Mouse (Mus musculus): ENCODE results near the gene Cwh43.

The Cwh43 gene

GRCm38 (mm10) chr5:73405981-73406722 is at the start of gene Cwh43:
Gene Cwh43 (plus strand): TSS chr5:73406075.
- CTCF ChIA-PET: interaction anchor here in 3 of 4 experiments (0.6 to 1.5 kb wide), 9 partner anchors 9 to 515 kb away, joined by 3 to 6 read pairs (median 4); no protein-coding TSS in a partner anchor
- POLR2A ChIA-PET: interaction anchor here in 3 of 4 experiments (0.5 to 1.5 kb wide), 7 partner anchors 14 to 448 kb away, joined by 3 to 6 read pairs (median 3); no protein-coding TSS in a partner anchor

- ChIA-PET POLR2A (interaction anchor here (0.5 to 7.3 kb wide), 17 partner anchors 9 to 490 kb away, joined by 3 to 64 read pairs (median 5); partner anchors contain the start of gene Ociad1 (in 1 of the 4)), CTCF (interaction anchor here in 2 of 4 experiments (0.8 to 1.4 kb wide), 2 partner anchors 23 to 266 kb away, joined by 3 to 5 read pairs; no protein-coding TSS in a partner anchor)
These were observed 46.6 kb upstream of the Cwh43 start for GRCm38 (mm10) chr5:73359134-73359751.

- CTCF ChIA-PET: interaction anchor here in 2 of 4 experiments (0.5 to 1.4 kb wide), 5 partner anchors 10 to 334 kb away, joined by 3 to 5 read pairs (median 4); no protein-coding TSS in a partner anchor
- POLR2A ChIA-PET: interaction anchor here in 3 of 4 experiments (0.8 to 7.3 kb wide), 19 partner anchors 8 to 490 kb away, joined by 3 to 64 read pairs (median 5); no protein-coding TSS in a partner anchor
These were observed 46.1 kb upstream of the Cwh43 start for GRCm38 (mm10) chr5:73359752-73360141.

GRCm38 (mm10) chr5:73360240-73360639 is 45.6 kb upstream of the Cwh43 start:
- ChIA-PET CTCF (interaction anchor here in 2 of 4 experiments (0.5 to 1.4 kb wide), 5 partner anchors 9 to 334 kb away, joined by 4 to 6 read pairs (median 5); no protein-coding TSS in a partner anchor), POLR2A (interaction anchor here in 2 of 4 experiments (0.7 to 7.3 kb wide), 19 partner anchors 9 to 491 kb away, joined by 3 to 64 read pairs (median 5); no protein-coding TSS in a partner anchor)

- ChIA-PET CTCF (interaction anchor here in 2 of 4 experiments (0.6 to 2.2 kb wide), 2 partner anchors 17 to 202 kb away, joined by 3 to 6 read pairs; no protein-coding TSS in a partner anchor), POLR2A (interaction anchor here in 2 of 4 experiments (0.6 to 7.3 kb wide), 10 partner anchors 7 to 356 kb away, joined by 3 to 64 read pairs (median 4); partner anchors contain the start of genes Ociad1 (in 1 of the 2) and Slc10a4 (in 1 of the 2))
These were observed 43.5 kb upstream of the Cwh43 start for GRCm38 (mm10) chr5:73362338-73362737.

- ChIA-PET POLR2A (interaction anchor here in 2 of 4 experiments (0.8 to 7.3 kb wide), 9 partner anchors 7 to 145 kb away, joined by 3 to 64 read pairs (median 4); partner anchors contain the start of gene Ociad1 (in 1 of the 2)), CTCF (interaction anchor here in 2 of 4 experiments (0.7 to 2.2 kb wide), 3 partner anchors 17 to 924 kb away, joined by 3 to 6 read pairs (median 3); no protein-coding TSS in a partner anchor)
These were observed 43.1 kb upstream of the Cwh43 start for GRCm38 (mm10) chr5:73362791-73363190.

GRCm38 (mm10) chr5:73364107-73364864 is 41.6 kb upstream of the Cwh43 start:
- CTCF ChIA-PET: no interaction called here
- POLR2A ChIA-PET: interaction anchor here in 1 of 4 experiments (0.6 to 1.6 kb wide), 2 partner anchors 12 to 48 kb away, joined by 3 to 4 read pairs; no protein-coding TSS in a partner anchor

GRCm38 (mm10) chr5:73367906-73368305 is 38.0 kb upstream of the Cwh43 start:
- CTCF ChIA-PET: interaction anchor here in 2 of 4 experiments (1.0 to 3.1 kb wide), 3 partner anchors 11 to 15 kb away, joined by 5 to 13 read pairs (median 11); no protein-coding TSS in a partner anchor
- POLR2A ChIA-PET: interaction anchor here (0.6 to 6.3 kb wide), 34 partner anchors 8 to 454 kb away, joined by 3 to 64 read pairs (median 4); partner anchors contain the start of genes Fryl (in 3 of the 4), Ociad1 (in 2 of the 4), Slain2 (in 2 of the 4) and Cwh43 (in 1 of the 4)

GRCm38 (mm10) chr5:73368845-73369447 is 36.9 kb upstream of the Cwh43 start:
- ChIA-PET POLR2A (interaction anchor here (0.6 to 6.3 kb wide), 35 partner anchors 8 to 467 kb away, joined by 3 to 64 read pairs (median 5); partner anchors contain the start of genes Fryl (in 2 of the 4), Ociad1 (in 2 of the 4), Cwh43 (in 1 of the 4) and Slain2 (in 1 of the 4)), CTCF (interaction anchor here (0.8 to 3.1 kb wide), 7 partner anchors 10 to 77 kb away, joined by 4 to 13 read pairs (median 6); no protein-coding TSS in a partner anchor)

GRCm38 (mm10) chr5:73369731-73370130 is 36.1 kb upstream of the Cwh43 start:
- POLR2A ChIA-PET: interaction anchor here in 2 of 4 experiments (0.8 to 6.3 kb wide), 19 partner anchors 9 to 468 kb away, joined by 3 to 64 read pairs (median 7); partner anchors contain the start of genes Ociad1 (in 2 of the 2) and Fryl (in 1 of the 2)

GRCm38 (mm10) chr5:73372601-73373000 is 33.3 kb upstream of the Cwh43 start:
- CTCF ChIA-PET: interaction anchor here in 1 of 4 experiments (0.7 kb wide), 1 partner anchor 10 kb away, joined by 3 read pairs; no protein-coding TSS in a partner anchor
- POLR2A ChIA-PET: interaction anchor here in 2 of 4 experiments (1.0 to 6.3 kb wide), 4 partner anchors 14 to 79 kb away, joined by 3 to 64 read pairs (median 4); partner anchors contain the start of gene Ociad1 (in 1 of the 2)

More at GRCm38 (mm10) chr5:73369731-73370130, 36.1 kb upstream of the Cwh43 start:
- CTCF ChIA-PET: interaction anchor here (0.7 to 1.9 kb wide), 5 partner anchors 10 to 78 kb away, joined by 4 to 11 read pairs (median 6); no protein-coding TSS in a partner anchor

- ChIA-PET CTCF (no interaction called here), POLR2A (interaction anchor here in 2 of 4 experiments (1.1 to 6.3 kb wide), 4 partner anchors 14 to 80 kb away, joined by 3 to 64 read pairs (median 6); partner anchors contain the start of gene Ociad1 (in 1 of the 2))
These were observed 32.7 kb upstream of the Cwh43 start for GRCm38 (mm10) chr5:73373184-73373583.

- ChIA-PET CTCF (no interaction called here), POLR2A (interaction anchor here in 2 of 4 experiments (1.4 to 1.6 kb wide), 3 partner anchors 8 to 41 kb away, joined by 3 to 5 read pairs (median 4); no protein-coding TSS in a partner anchor)
These were observed 29.8 kb upstream of the Cwh43 start for GRCm38 (mm10) chr5:73376041-73376440.

- ChIA-PET POLR2A (interaction anchor here in 3 of 4 experiments (0.6 to 1.6 kb wide), 6 partner anchors 8 to 1311 kb away, joined by 3 to 6 read pairs (median 4); no protein-coding TSS in a partner anchor), CTCF (no interaction called here)
These were observed 29.4 kb upstream of the Cwh43 start for GRCm38 (mm10) chr5:73376491-73376890.

- CTCF ChIA-PET: interaction anchor here (0.5 to 2.9 kb wide), 46 partner anchors 10 to 396 kb away, joined by 3 to 20 read pairs (median 4); partner anchors contain the start of genes Ociad1 (in 1 of the 4), Ociad2 (in 1 of the 4) and Slc10a4 (in 1 of the 4)
- POLR2A ChIA-PET: interaction anchor here in 2 of 4 experiments (0.7 to 2.6 kb wide), 6 partner anchors 9 to 123 kb away, joined by 3 to 10 read pairs (median 4); partner anchors contain the start of gene Fryl (in 1 of the 2)
These were observed 26.0 kb upstream of the Cwh43 start for GRCm38 (mm10) chr5:73379908-73380307.

- CTCF ChIA-PET: interaction anchor here in 3 of 4 experiments (0.8 to 2.9 kb wide), 10 partner anchors 12 to 324 kb away, joined by 3 to 20 read pairs (median 6); no protein-coding TSS in a partner anchor
- POLR2A ChIA-PET: interaction anchor here in 1 of 4 experiments (1.0 to 1.5 kb wide), 3 partner anchors 10 to 21 kb away, joined by 3 to 5 read pairs (median 4); no protein-coding TSS in a partner anchor
These were observed 25.0 kb upstream of the Cwh43 start for GRCm38 (mm10) chr5:73380829-73381228.
